Mouse (Mus musculus): ENCODE results near the gene Zfyve27. TPM values are rescaled to one million over a fixed set of nuclear protein-coding genes. Genes with fewer than 3 reads are reported as not detected.

Gene Zfyve27
- total RNA-seq, 2 experiments from 2014 or later: 91.7 to 101 TPM

GRCm38 (mm10) chr19:42201696-42202381, 38.1 kb downstream of the Zfyve27 start, which contains the start of gene Sfrp5:
Sfrp5 (minus strand) TSS chr19:42202252.
- H3K27ac ChIP-seq: no peak within 1 kb of the TSS
- H3K4me3 ChIP-seq: no peak within 1 kb of the TSS
- no peak for TF ChIP-seq CTCF (conservative IDR thresholded peaks at IDR 0.05)
- no peak for DNase-seq (ENCODE audit: low spot score in 2 of 2)

- no peak for TF ChIP-seq CTCF (conservative IDR thresholded peaks at IDR 0.05)
- DNase-seq (ENCODE audit: low spot score in 2 of 2): no peak
- H3K27ac ChIP-seq: no peak overlapping the region
- no peak overlapping the region for H3K4me3 ChIP-seq
Observed at GRCm38 (mm10) chr19:42202467-42202866, 38.7 kb downstream of the Zfyve27 start.

- Histone ChIP-seq H3K4me3 (no peak overlapping the region), H3K27ac (no peak overlapping the region)
- no peak for DNase-seq (ENCODE audit: low spot score in 2 of 2)
- TF ChIP-seq CTCF (conservative IDR thresholded peaks at IDR 0.05): no peak
Observed at GRCm38 (mm10) chr19:42204306-42204705, 40.6 kb downstream of the Zfyve27 start.

DNA sequence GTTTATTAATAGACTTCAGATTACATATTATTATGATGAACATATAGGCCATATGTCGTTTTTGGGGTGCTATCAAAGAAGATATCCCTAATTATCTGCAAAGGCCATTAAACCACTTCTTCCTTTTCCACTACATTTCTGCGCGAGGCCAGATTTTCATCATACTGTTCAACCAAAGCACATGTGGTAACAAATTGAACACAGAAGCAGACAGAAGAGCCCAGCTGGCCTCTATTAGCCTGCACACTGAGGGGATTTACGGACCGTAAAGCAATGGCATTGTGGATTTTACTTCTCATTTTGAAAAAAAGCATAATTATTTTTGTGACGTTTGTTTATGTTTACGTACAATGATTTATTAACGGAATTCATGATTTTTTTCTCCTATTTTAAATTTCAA, 41.5 kb downstream of the Zfyve27 start:
- Histone ChIP-seq H3K4me3 (no peak overlapping the region), H3K27ac (no peak overlapping the region)
- DNase-seq (ENCODE audit: low spot score in 2 of 2): no peak
- TF ChIP-seq CTCF (conservative IDR thresholded peaks at IDR 0.05): no peak

GRCm38 (mm10) chr19:42209485-42209884, 45.7 kb downstream of the Zfyve27 start:
- TF ChIP-seq CTCF (conservative IDR thresholded peaks at IDR 0.05): no peak
- no peak for DNase-seq (ENCODE audit: low spot score in 2 of 2)

DNA sequence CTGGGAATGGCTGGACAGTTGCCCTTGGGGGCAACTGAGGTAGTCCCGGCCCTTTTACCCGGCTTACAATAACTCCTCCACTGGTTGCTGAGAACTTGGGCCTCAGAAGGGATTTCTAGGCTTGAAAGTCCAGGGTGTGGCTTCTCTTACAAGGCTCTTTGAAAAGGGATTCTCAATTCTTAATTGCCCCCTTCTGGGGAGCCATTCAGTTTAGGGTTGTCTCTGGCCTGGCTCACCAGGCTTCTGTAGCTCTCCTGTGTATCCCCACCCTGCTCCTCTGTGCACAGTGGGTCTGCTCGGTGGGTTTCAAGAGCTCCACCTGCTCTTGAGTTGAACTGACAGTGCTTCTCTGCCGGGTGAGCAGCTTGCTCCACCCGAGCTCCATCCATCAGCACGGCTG, 46.2 kb downstream of the Zfyve27 start:
- H3K27ac ChIP-seq: no peak overlapping the region
- TF ChIP-seq CTCF (conservative IDR thresholded peaks at IDR 0.05): no peak
- no peak for DNase-seq (ENCODE audit: low spot score in 2 of 2)
- H3K4me3 ChIP-seq: no peak overlapping the region

More at GRCm38 (mm10) chr19:42209485-42209884, 45.7 kb downstream of the Zfyve27 start:
- Histone ChIP-seq H3K4me3 (no peak overlapping the region), H3K27ac (no peak overlapping the region)

DNA sequence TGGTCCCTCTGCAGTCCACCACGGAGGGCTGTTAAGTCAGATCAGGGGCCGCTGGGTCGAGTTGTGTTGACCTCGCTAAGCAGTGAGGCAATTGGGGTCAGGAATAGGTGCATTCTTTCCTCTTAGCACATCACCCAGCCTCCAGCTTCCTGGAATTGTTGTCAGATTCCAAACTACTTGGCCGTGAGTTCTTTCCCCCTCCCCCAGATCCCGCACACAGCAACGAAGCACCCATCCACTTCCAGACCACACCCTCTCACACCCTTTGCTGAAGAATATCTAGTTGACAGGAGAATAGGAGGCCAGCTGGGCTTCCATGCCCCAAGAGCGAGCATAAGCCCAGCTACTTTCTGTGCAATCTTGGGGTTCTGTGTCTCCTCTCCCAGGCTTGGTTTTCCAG, 48.2 kb downstream of the Zfyve27 start:
- no peak for DNase-seq (ENCODE audit: low spot score in 2 of 2)
- no peak overlapping the region for H3K4me3 ChIP-seq
- H3K27ac ChIP-seq: no peak overlapping the region
- TF ChIP-seq CTCF (conservative IDR thresholded peaks at IDR 0.05): no peak

GRCm38 (mm10) chr19:42214601-42215000, 50.9 kb downstream of the Zfyve27 start:
- TF ChIP-seq CTCF (conservative IDR thresholded peaks at IDR 0.05): no peak
- no peak for DNase-seq (ENCODE audit: low spot score in 2 of 2)
- Histone ChIP-seq H3K27ac (no peak overlapping the region), H3K4me3 (no peak overlapping the region)

- Histone ChIP-seq H3K4me3 (no peak overlapping the region), H3K27ac (no peak overlapping the region)
- no peak for TF ChIP-seq CTCF (conservative IDR thresholded peaks at IDR 0.05)
- DNase-seq (ENCODE audit: low spot score in 2 of 2): no peak
Observed at GRCm38 (mm10) chr19:42216699-42217373, 53.1 kb downstream of the Zfyve27 start.

GRCm38 (mm10) chr19:42217374-42217763, 53.6 kb downstream of the Zfyve27 start:
- DNase-seq (ENCODE audit: low spot score in 2 of 2): peak; percentile 63 to 74
- H3K27ac ChIP-seq: no peak overlapping the region
- TF ChIP-seq CTCF (conservative IDR thresholded peaks at IDR 0.05): peak; percentile 85
- no peak overlapping the region for H3K4me3 ChIP-seq

DNA sequence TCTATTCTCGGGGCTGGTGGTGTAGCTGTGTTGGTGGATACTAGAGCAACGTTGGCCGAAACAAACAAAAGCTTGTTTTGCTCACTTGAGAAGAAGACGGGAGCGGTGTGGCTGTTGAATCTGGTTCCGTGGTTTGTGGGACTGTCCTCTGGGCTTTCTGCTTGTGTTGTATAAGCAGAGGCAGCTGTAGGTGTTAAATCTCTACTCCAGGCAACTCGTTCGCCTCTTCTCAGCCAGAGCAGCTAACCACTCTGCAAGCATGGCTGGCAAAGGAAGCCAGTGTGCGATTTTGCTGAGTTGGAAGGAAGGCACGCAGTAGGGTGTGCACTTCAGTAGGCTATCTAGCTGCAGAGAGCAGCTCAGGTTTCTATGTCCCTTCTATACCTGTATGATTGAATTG, 62.7 kb downstream of the Zfyve27 start:
- Histone ChIP-seq H3K4me3 (no peak overlapping the region), H3K27ac (no peak overlapping the region)
- no peak for TF ChIP-seq CTCF (conservative IDR thresholded peaks at IDR 0.05)
- no peak for DNase-seq (ENCODE audit: low spot score in 2 of 2)

- Histone ChIP-seq H3K27ac (no peak overlapping the region), H3K4me3 (no peak overlapping the region)
- TF ChIP-seq CTCF (conservative IDR thresholded peaks at IDR 0.05): no peak
- DNase-seq (ENCODE audit: low spot score in 2 of 2): no peak
Observed at GRCm38 (mm10) chr19:42229499-42230287, 65.9 kb downstream of the Zfyve27 start.

DNA sequence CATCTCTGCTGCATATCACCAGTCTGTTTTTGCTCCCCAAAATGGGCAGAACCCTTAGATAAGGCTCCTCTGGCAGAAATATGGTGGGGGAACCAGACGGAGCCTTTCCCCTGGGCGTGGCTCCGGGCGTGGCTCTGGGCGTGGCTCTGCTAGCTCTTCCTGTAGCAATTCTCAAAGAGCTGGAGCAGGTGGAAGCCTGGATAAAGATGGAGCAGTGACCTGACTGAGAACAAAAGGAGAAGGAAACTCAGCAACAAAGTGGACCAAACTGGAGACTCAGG, 66.5 kb downstream of the Zfyve27 start:
- DNase-seq (ENCODE audit: low spot score in 2 of 2): no peak
- H3K27ac ChIP-seq: no peak overlapping the region
- no peak overlapping the region for H3K4me3 ChIP-seq
- no peak for TF ChIP-seq CTCF (conservative IDR thresholded peaks at IDR 0.05)
